Mouse (Mus musculus): Measurements from ENCODE around the gene Ocln. TPM values are rescaled to one million over a fixed set of nuclear protein-coding genes. Genes with fewer than 3 reads are reported as not detected.

The Ocln gene
- polyA plus RNA-seq, 1 experiment from 2014 or later, result 3.8 TPM

- H3K9me3 ChIP-seq, result no peaks in the 10 kb centered on the region
- no peaks in the 10 kb centered on the region for H3K27me3 ChIP-seq
- 75% methylated on average over 3 of the region's 3 CpGs for WGBS
- no peak overlapping the region for H3K27ac ChIP-seq
- no peak overlapping the region for H3K4me3 ChIP-seq
- H3K36me3 ChIP-seq, result no peaks in the 10 kb centered on the region
- ATAC-seq (ENCODE audit: low FRiP score, low read depth), result no peak
- H3K9ac ChIP-seq, result no peak overlapping the region
- H3K4me2 ChIP-seq (replicated peaks), result no peak overlapping the region
- 0 out of 2 replicates have a peak, but pooled peaks cover 3% of the 10 kb centered on the region for H3K4me1 ChIP-seq
Observed at GRCm38 (mm10) chr13:100536149-100536548, 16.4 kb downstream of the Ocln start.

- no peaks in the 10 kb centered on the region for H3K4me1 ChIP-seq
Observed at GRCm38 (mm10) chr13:100532788-100533365, 19.6 kb downstream of the Ocln start.

GRCm38 (mm10) chr13:100526649-100527038 is 25.9 kb downstream of the Ocln start:
- H3K9ac ChIP-seq, result no peak overlapping the region
- H3K36me3 ChIP-seq, result no peaks in the 10 kb centered on the region
- 0 out of 2 replicates have a peak, but pooled peaks cover 4% of the 10 kb centered on the region for H3K4me1 ChIP-seq
- H3K27me3 ChIP-seq, result no peaks in the 10 kb centered on the region
- H3K27ac ChIP-seq, result no peak overlapping the region
- no peak for ATAC-seq (ENCODE audit: low FRiP score, low read depth)
- H3K4me2 ChIP-seq (replicated peaks), result no peak overlapping the region
- WGBS, result 67% methylated on average over 6 of the region's 6 CpGs
- H3K9me3 ChIP-seq, result 0 out of 2 replicates have a peak, but pooled peaks cover 4% of the 10 kb centered on the region
- no peak overlapping the region for H3K4me3 ChIP-seq

More at GRCm38 (mm10) chr13:100532788-100533365, 19.6 kb downstream of the Ocln start:
- Histone ChIP-seq H3K27ac (no peak overlapping the region), H3K36me3 (no peaks in the 10 kb centered on the region), H3K27me3 (no peaks in the 10 kb centered on the region), H3K9me3 (0 out of 2 replicates have a peak, but pooled peaks cover 4% of the 10 kb centered on the region), H3K4me3 (no peak overlapping the region), H3K4me2 (replicated peaks) (no peak overlapping the region), H3K9ac (no peak overlapping the region)
- no peak for ATAC-seq (ENCODE audit: low FRiP score, low read depth)
- 47% methylated on average over 6 of the region's 6 CpGs for WGBS

DNA sequence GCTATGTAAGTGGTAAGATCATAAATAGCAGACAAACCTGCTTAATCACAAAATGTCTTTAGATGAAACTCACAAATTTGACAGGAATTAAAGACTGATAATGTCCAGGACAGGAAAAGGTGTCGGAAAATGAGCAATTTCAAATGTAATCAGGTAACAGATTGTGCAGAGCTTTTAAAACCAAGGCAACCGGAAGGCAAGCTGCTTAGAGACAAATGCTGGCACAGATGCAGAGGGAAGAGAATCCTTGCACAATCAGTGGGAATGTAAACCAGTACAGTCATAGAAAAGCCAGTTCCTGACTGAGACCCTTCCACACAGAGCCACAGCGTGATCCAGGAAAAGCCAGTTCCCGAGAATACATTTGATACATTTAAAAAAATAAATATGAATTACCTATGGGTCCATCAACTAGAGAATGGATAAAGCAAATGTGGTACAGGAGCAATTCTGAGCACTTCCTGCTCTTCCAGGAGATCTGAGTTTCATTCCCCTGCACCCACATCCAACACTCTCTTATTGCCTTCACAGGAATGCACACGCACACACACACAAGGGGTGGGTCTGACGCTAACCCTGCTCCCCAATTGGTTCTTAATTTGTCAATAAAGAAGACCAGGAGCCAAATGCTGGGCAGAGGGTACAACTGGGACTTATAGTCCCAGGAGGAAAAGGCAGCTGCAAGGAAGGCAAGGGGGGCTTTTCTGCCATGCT is 26.4 kb downstream of the Ocln start:
- H3K9ac ChIP-seq, result no peak overlapping the region
- WGBS, result 62% methylated on average over 6 of the region's 6 CpGs
- 0 out of 2 replicates have a peak, but pooled peaks cover 4% of the 10 kb centered on the region for H3K4me1 ChIP-seq
- 0 out of 2 replicates have a peak, but pooled peaks cover 4% of the 10 kb centered on the region for H3K9me3 ChIP-seq
- no peaks in the 10 kb centered on the region for H3K36me3 ChIP-seq
- H3K4me2 ChIP-seq (replicated peaks), result no peak overlapping the region
- no peak overlapping the region for H3K27ac ChIP-seq
- no peak overlapping the region for H3K4me3 ChIP-seq
- no peaks in the 10 kb centered on the region for H3K27me3 ChIP-seq
- no peak for ATAC-seq (ENCODE audit: low FRiP score, low read depth)

GRCm38 (mm10) chr13:100524896-100525295 is 27.6 kb downstream of the Ocln start:
- Histone ChIP-seq H3K4me3 (no peak overlapping the region), H3K27me3 (no peaks in the 10 kb centered on the region), H3K27ac (no peak overlapping the region), H3K4me2 (replicated peaks) (no peak overlapping the region), H3K36me3 (no peaks in the 10 kb centered on the region), H3K9me3 (0 out of 2 replicates have a peak, but pooled peaks cover 4% of the 10 kb centered on the region), H3K9ac (no peak overlapping the region), H3K4me1 (0 out of 2 replicates have a peak, but pooled peaks cover 4% of the 10 kb centered on the region)
- ATAC-seq (ENCODE audit: low FRiP score, low read depth), result no peak
- WGBS, result 89% methylated on average over 6 of the region's 6 CpGs

DNA sequence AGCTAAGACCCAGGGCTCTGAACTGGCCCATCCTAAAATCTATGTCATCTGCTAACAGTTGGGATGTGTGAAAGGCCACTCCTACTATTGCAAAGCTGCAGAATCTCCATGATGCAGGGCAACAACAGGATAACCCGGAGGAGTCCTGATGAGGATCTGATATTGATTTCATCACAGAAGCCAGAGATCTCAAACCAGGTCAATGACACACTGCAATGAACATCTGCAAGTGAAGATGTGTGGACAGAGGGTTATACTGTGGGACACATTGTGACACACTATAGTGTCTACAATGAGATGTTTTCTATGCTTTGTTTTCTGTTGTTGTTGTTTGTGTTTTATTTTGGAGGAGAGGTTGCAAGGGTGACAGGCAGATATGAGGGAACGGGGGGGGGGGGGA is 28.8 kb downstream of the Ocln start:
- no peak overlapping the region for H3K27ac ChIP-seq
- no peaks in the 10 kb centered on the region for H3K9me3 ChIP-seq
- no peaks in the 10 kb centered on the region for H3K36me3 ChIP-seq
- ATAC-seq (ENCODE audit: low FRiP score, low read depth), result no peak
- 77% methylated on average over 2 of the region's 2 CpGs for WGBS
- H3K4me1 ChIP-seq, result 0 out of 2 replicates have a peak, but pooled peaks cover 4% of the 10 kb centered on the region
- H3K27me3 ChIP-seq, result no peaks in the 10 kb centered on the region
- H3K9ac ChIP-seq, result no peak overlapping the region
- no peak overlapping the region for H3K4me2 ChIP-seq (replicated peaks)
- no peak overlapping the region for H3K4me3 ChIP-seq

GRCm38 (mm10) chr13:100521724-100522591 is 30.6 kb downstream of the Ocln start:
- Histone ChIP-seq H3K4me2 (replicated peaks) (no peak overlapping the region), H3K4me3 (no peak overlapping the region), H3K4me1 (peaks cover 7% of the 10 kb centered on the region), H3K9ac (no peak overlapping the region), H3K36me3 (no peaks in the 10 kb centered on the region), H3K27ac (no peak overlapping the region), H3K27me3 (no peaks in the 10 kb centered on the region), H3K9me3 (no peaks in the 10 kb centered on the region)
- 82% methylated on average over 9 of the region's 9 CpGs for WGBS
- ATAC-seq (ENCODE audit: low FRiP score, low read depth), result no peak

DNA sequence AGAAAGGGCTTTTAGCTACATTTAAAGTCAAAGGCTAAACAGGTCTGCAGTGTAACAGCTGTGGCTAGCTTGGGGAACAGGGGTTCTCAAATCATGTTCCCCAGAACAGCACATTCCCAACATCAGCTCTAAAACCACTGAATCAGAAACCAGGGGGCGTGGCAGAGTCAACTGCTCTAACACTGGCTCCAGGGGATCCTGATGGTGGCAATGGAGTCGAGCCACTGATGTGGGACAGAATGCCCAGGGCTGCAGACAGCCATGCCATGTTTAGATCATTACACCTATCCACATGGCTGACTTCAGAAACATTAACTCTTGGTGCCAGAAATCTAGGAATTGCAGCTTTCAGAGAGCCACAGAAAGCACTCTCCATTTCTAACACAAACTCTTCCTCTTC is 33.4 kb downstream of the Ocln start:
- no peak overlapping the region for H3K4me2 ChIP-seq (replicated peaks)
- peaks cover 15% of the 10 kb centered on the region for H3K4me1 ChIP-seq
- H3K9ac ChIP-seq, result no peak overlapping the region
- H3K4me3 ChIP-seq, result no peak overlapping the region
- H3K36me3 ChIP-seq, result no peaks in the 10 kb centered on the region
- no peaks in the 10 kb centered on the region for H3K9me3 ChIP-seq
- H3K27ac ChIP-seq, result peak overlapping the region; percentile 22; the same call in 1 of the 2 replicates
- 59% methylated on average over 2 of the region's 2 CpGs for WGBS
- no peak for ATAC-seq (ENCODE audit: low FRiP score, low read depth)
- H3K27me3 ChIP-seq, result no peaks in the 10 kb centered on the region

DNA sequence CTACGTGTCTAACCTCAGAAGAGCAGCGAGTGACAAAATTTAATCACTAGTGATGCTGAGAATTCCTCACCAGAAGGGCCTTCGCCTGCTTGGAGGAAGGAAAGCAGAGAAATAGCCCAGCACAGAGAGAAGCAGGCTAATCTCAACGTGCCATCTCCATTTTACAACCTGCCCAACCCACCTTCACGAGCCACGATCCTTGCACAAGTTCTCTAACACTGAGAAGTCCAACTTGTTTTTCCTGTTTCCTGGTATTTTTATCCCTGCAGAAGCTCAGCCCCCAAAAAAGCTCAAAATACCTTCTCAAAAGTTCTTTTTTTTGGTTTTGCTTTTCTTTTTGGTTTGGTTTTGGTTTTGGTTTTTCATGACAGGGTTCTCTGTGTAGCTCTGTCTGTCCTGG is 34.3 kb downstream of the Ocln start:
- H3K4me2 ChIP-seq (replicated peaks), result no peak overlapping the region
- no peak overlapping the region for H3K9ac ChIP-seq
- H3K27me3 ChIP-seq, result no peaks in the 10 kb centered on the region
- ATAC-seq (ENCODE audit: low FRiP score, low read depth), result no peak
- 61% methylated on average over 6 of the region's 6 CpGs for WGBS
- H3K36me3 ChIP-seq, result no peaks in the 10 kb centered on the region
- H3K4me1 ChIP-seq, result peaks cover 15% of the 10 kb centered on the region
- H3K27ac ChIP-seq, result no peak overlapping the region; the same call in 1 of the 2 replicates
- no peak overlapping the region for H3K4me3 ChIP-seq
- H3K9me3 ChIP-seq, result no peaks in the 10 kb centered on the region

DNA sequence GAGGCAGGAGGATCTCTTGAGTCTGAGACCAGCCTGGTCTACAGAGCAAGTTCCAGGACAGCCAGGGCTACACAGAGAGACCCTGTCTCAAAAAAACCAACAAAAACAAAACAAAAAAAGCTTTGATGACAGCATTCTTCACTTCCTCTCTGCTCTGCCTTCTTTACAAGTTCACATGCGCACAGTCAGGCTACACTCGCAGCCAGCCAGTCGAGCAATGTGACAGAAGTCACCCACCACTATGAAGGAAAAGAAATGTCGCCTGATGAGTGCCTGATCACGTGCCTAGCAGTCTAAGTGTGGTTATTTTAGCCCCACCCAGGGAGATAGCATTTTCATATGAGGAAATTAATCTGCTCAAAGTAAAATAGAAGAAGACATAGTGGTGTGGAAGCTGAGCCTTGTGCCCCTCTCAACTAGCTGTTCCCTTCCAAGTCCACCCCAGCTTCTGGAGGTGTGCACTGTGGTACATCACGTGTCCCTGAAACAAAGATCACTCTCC is 34.8 kb downstream of the Ocln start:
- no peaks in the 10 kb centered on the region for H3K27me3 ChIP-seq
- 92% methylated on average over 6 of the region's 6 CpGs for WGBS
- no peaks in the 10 kb centered on the region for H3K36me3 ChIP-seq
- no peak overlapping the region; the same call in 1 of the 2 replicates for H3K27ac ChIP-seq
- peaks cover 15% of the 10 kb centered on the region for H3K4me1 ChIP-seq
- no peak overlapping the region for H3K4me2 ChIP-seq (replicated peaks)
- no peak for ATAC-seq (ENCODE audit: low FRiP score, low read depth)
- no peak overlapping the region for H3K9ac ChIP-seq
- no peaks in the 10 kb centered on the region for H3K9me3 ChIP-seq
- no peak overlapping the region for H3K4me3 ChIP-seq

GRCm38 (mm10) chr13:100516213-100517105 is 36.1 kb downstream of the Ocln start:
- Histone ChIP-seq H3K27ac (peak overlapping the region; percentile 77), H3K4me2 (replicated peaks) (peak overlapping the region; percentile 19; the same call in 1 of the 2 replicates), H3K9me3 (no peaks in the 10 kb centered on the region), H3K9ac (0 out of 2 replicates have a peak overlapping the region, but pooled peaks have one; percentile 8), H3K27me3 (no peaks in the 10 kb centered on the region), H3K4me1 (peaks cover 15% of the 10 kb centered on the region), H3K4me3 (no peak overlapping the region), H3K36me3 (no peaks in the 10 kb centered on the region)
- ATAC-seq (ENCODE audit: low FRiP score, low read depth), result peak; percentile 84
- 27% methylated on average over 12 of the region's 12 CpGs for WGBS
